Mouse (Mus musculus) cerebellum, adult (tissue): ENCODE data around the gene Cyth1.

Experiments
- ATAC-seq: cut with Nextera tagmentation; 2 replicates; pipeline ENCODE4 v1.9.2; 2017; ENCODE audit warnings: mild to moderate bottlenecking, moderate library complexity, mixed read lengths; ENCODE audit not compliant: insufficient number of reproducible peaks, low FRiP score, low TSS enrichment

Cyth1 gene

GRCm38 (mm10) chr11:118201833-118202409 lies 46.5 kb downstream of the Cyth1 start:
- ATAC-seq, result peak; percentile 50; the same call in 1 of the 2 replicates

GRCm38 (mm10) chr11:118200834-118201830 lies 47.3 kb downstream of the Cyth1 start:
- no peak for ATAC-seq

- ATAC-seq, result no peak
These were observed 50.1 kb downstream of the Cyth1 start for GRCm38 (mm10) chr11:118198296-118198600.

GRCm38 (mm10) chr11:118197508-118198295 lies 50.7 kb downstream of the Cyth1 start:
- peak; percentile 26; the same call in 1 of the 2 replicates for ATAC-seq

GRCm38 (mm10) chr11:118196824-118197388 lies 51.5 kb downstream of the Cyth1 start:
- ATAC-seq, result no peak

GRCm38 (mm10) chr11:118193390-118194147 lies 54.8 kb downstream of the Cyth1 start:
- ATAC-seq, result no peak

- no peak for ATAC-seq
These were observed 55.4 kb downstream of the Cyth1 start for GRCm38 (mm10) chr11:118192973-118193372.

GRCm38 (mm10) chr11:118182768-118183167 lies 65.6 kb downstream of the Cyth1 start:
- ATAC-seq, result no peak

GRCm38 (mm10) chr11:118182353-118182752 lies 66.0 kb downstream of the Cyth1 start:
- ATAC-seq, result no peak

GRCm38 (mm10) chr11:118180199-118180598 lies 68.2 kb downstream of the Cyth1 start:
- no peak for ATAC-seq

- ATAC-seq, result no peak
These were observed 70.2 kb downstream of the Cyth1 start for GRCm38 (mm10) chr11:118178236-118178635.

- no peak for ATAC-seq
These were observed 73.6 kb downstream of the Cyth1 start for GRCm38 (mm10) chr11:118174752-118175151.

- ATAC-seq, result no peak
These were observed 75.6 kb downstream of the Cyth1 start for GRCm38 (mm10) chr11:118172768-118173167.

- no peak for ATAC-seq
These were observed 78.1 kb downstream of the Cyth1 start for GRCm38 (mm10) chr11:118170333-118170732.

- no peak for ATAC-seq
These were observed 79.7 kb downstream of the Cyth1 start for GRCm38 (mm10) chr11:118168714-118169113.

- ATAC-seq, result no peak
These were observed 81.8 kb downstream of the Cyth1 start for GRCm38 (mm10) chr11:118166626-118167025.

GRCm38 (mm10) chr11:118165681-118166080 lies 82.7 kb downstream of the Cyth1 start:
- no peak for ATAC-seq

- peak; percentile 78 for ATAC-seq
These were observed 83.8 kb downstream of the Cyth1 start for GRCm38 (mm10) chr11:118164566-118164965.

GRCm38 (mm10) chr11:118162245-118162644 lies 86.1 kb downstream of the Cyth1 start:
- no peak for ATAC-seq

- ATAC-seq, result no peak
These were observed 87.2 kb downstream of the Cyth1 start for GRCm38 (mm10) chr11:118161240-118161639.
